Mouse (Mus musculus): ENCODE measurements around the gene Slc24a2.

The Slc24a2 gene

GRCm38 (mm10) chr4:87047131-87047530 lies 183.1 kb downstream of the Slc24a2 start:
- no peak for DNase-seq (ENCODE audit: low read depth in 2 of 2, low spot score in 2 of 2)

- no peak for DNase-seq (ENCODE audit: low read depth in 2 of 2, low spot score in 2 of 2)
These were observed 187.0 kb downstream of the Slc24a2 start for GRCm38 (mm10) chr4:87043296-87043695.

DNA sequence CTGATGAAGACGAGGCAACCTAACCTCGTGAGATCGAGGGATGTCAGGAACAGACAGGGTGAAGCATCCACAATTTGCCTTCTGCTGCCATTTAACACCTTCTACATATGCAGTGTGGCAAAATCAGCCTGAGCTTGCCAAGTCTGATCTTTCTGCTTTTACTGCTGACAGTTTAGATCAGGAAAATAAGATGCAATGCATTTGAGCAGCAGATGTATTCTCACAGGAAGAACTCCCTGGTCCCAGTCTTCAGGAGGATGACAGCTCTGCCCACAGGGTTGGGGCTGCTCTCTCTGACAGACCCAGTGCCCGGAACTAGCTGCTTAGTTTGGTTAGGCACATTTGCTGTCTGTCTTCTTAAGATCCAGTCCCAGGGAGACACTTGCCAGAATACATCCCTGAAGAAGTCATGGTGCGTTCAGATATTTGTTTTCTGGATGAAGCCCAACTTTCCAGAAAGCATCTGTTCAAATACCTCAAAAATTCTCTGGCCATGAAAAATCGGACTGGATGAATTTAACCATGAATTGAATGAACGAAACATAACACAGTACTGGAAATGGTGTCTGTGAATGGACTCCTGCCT lies 188.8 kb downstream of the Slc24a2 start:
- DNase-seq (ENCODE audit: low read depth in 2 of 2, low spot score in 2 of 2), result no peak

DNA sequence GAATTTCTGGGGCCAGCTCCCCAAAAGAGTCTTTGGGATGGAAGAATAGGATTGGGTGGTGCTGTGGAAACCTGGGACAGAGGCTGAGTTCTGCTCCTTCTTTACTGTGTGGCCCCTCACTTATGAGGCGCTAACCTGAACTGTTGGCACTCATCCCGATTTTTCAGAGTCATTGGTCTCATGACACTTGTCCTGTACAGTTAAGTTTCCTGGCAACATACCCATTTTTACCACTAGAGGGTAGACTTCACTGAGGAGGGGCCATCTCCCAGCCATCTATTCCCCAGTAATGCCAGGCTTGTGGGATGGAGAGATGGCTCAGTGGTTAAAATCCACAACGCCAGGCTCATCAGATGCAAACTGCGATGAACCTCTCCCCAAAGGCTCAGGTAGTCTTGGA lies 192.7 kb downstream of the Slc24a2 start:
- DNase-seq (ENCODE audit: low read depth in 2 of 2, low spot score in 2 of 2), result no peak

- DNase-seq (ENCODE audit: low read depth in 2 of 2, low spot score in 2 of 2), result no peak
These were observed 193.8 kb downstream of the Slc24a2 start for GRCm38 (mm10) chr4:87036507-87036906.

GRCm38 (mm10) chr4:87035701-87036100 lies 194.6 kb downstream of the Slc24a2 start:
- no peak for DNase-seq (ENCODE audit: low read depth in 2 of 2, low spot score in 2 of 2)

- DNase-seq (ENCODE audit: low read depth in 2 of 2, low spot score in 2 of 2), result no peak
These were observed 197.6 kb downstream of the Slc24a2 start for GRCm38 (mm10) chr4:87032632-87033031.

GRCm38 (mm10) chr4:87031076-87031475 lies 199.2 kb downstream of the Slc24a2 start:
- no peak for DNase-seq (ENCODE audit: low read depth in 2 of 2, low spot score in 2 of 2)

DNA sequence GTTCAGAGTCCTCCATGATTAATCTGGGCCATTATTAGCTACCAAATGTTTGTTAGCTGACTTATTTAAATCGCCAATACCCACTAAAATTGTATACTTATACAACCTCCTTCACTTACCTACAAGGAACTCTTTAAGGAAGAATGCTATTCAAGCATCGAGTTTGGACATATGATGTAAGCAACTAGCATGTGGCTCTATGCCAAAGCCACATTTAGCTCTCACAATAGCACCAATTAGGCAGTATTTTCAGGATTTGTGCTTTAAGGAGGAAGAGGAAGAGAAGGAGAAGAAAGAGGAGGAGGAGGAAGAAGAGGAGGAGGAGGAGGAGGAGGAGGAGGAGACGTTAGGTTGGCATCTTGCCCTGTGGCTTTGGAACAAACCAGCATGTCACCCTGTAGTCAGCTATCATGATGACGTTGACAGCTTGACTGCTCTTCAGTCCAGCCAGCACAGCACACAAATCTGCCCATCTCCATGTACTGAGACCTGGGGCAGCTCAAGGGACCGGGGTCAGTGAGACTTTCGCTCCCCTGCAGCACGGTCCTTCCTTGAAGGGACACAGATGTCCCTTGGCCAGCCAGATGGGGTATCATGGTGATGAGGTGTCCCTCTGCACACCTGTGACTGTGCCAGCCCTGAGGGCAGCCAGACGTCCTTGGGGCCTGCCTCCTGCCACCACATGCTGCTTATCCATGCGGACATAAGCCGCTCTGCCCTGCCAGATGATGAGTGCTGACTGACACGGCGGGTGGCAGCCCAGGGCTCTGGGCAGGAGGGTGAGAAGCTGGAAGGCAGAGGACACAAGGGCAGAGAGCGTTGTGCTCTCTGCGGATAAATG lies 203.7 kb downstream of the Slc24a2 start:
- DNase-seq (ENCODE audit: low read depth in 2 of 2, low spot score in 2 of 2), result no peak

- no peak for DNase-seq (ENCODE audit: low read depth in 2 of 2, low spot score in 2 of 2)
These were observed 205.7 kb downstream of the Slc24a2 start for GRCm38 (mm10) chr4:87024556-87024955.

- DNase-seq (ENCODE audit: low read depth in 2 of 2, low spot score in 2 of 2), result no peak
These were observed 208.7 kb downstream of the Slc24a2 start for GRCm38 (mm10) chr4:87021542-87021941.

DNA sequence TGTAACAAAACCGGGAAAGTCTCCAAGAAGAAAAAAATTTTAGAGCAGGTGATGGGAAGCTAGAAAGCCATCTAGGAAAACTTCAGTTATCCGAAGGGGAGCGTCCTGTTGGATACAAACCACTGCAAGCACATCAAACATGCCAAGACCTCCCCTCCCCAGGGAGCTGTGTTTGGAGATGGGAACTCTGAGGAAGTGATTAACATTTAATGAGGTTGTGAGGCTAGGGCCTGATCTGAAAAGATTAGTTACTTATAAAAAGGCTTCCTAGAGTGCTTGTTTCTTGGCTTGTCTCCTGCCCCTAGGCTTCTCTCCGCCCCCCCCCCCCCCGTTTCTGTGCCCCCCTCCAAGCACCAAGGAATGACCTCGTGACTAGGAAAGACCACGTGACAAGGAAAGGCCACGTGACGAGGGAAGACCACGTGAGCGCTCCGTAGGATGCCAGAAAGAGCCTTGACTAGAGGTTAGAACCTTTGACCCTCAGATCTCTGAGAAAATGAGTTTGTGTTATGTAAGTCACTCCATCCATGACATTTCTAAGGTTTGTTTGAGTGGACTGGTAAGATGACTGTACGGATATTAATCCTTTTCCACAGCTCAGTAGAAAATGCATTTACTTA lies 210.7 kb downstream of the Slc24a2 start:
- DNase-seq (ENCODE audit: low read depth in 2 of 2, low spot score in 2 of 2), result no peak

DNA sequence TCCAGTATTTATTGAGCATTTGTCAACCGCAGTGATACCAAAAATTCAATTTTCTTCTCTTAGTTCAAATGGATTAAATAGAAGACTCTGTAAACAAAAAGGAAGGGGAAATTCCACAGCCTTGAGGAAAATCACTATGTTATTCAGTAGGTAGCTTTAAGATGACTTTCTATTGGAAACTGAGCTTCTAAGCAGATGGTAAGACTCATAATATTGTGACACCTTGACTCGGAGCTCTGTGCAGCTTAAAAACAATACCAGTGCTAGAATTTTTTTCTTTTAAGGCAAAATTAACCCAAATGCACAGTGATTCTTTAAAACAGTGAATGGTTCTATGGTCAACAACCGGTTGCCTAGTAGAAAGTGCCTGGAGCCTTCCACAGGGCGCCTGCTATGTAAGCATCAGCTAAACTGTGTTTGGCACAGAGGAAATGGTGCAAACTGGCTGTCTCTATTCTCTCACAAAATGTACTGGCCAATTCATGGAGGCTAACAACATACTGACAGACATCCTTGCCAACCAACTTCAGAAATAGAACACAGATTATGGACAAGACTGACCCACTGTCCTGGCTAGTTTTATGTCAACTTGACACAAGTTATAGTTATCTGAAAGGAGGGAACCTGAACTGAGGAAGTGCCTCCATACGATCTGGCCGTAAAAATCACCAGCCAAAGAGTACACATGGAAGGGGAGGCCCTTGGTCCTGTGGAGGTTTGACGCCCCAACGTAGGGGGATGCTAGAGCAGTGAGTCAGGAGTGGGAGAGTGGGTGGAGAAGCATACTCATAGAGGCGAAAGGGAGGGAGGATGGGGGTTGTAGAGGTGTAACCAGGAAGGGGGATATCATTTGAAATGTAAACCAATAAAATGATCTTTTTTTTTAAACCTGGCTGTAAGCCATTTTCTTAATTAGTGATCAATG lies 211.9 kb downstream of the Slc24a2 start:
- no peak for DNase-seq (ENCODE audit: low read depth in 2 of 2, low spot score in 2 of 2)

DNA sequence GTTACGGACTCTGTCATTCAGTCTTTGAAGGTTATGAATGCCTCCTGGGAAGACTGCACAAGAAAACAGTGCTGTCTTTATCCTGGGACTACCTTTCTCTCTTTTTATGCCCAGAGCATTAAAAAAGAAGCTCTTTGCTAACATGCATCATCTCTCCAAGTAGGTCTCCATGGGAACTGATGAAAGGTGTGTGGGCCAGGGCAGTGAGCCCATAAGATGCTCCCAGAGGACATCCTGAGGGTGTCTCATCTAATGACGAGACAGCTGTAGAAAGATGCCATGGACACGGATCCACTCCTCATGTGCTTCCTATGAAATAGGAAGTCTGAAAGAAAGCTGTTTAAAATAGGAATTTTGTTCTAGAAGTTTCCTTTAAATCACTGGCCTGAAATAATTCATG lies 212.8 kb downstream of the Slc24a2 start:
- no peak for DNase-seq (ENCODE audit: low read depth in 2 of 2, low spot score in 2 of 2)

DNA sequence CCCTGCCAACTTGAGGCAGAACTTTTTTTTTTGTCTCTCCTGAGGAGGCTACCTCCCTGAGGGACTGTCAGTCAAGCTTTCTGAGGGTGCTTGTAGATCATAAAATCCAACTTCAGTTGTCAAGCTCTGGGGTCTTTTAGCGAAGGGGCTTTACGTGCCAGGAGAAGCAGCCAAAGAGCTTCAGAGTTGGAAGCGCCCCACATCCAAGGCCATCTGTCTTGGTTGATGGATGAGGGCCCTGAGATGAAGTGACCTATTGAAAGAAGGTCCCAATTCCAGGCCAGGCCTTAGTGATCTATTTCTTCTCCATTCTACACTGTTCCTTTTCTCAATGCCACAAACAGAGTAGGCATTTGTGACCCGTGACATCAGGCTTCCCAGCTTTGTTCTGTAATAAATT lies 214.5 kb downstream of the Slc24a2 start:
- DNase-seq (ENCODE audit: low read depth in 2 of 2, low spot score in 2 of 2), result no peak

GRCm38 (mm10) chr4:87013721-87014620 lies 216.3 kb downstream of the Slc24a2 start:
- DNase-seq (ENCODE audit: low read depth in 2 of 2, low spot score in 2 of 2), result no peak

- DNase-seq (ENCODE audit: low read depth in 2 of 2, low spot score in 2 of 2), result no peak
These were observed 237.8 kb downstream of the Slc24a2 start for GRCm38 (mm10) chr4:86992470-86992869.

DNA sequence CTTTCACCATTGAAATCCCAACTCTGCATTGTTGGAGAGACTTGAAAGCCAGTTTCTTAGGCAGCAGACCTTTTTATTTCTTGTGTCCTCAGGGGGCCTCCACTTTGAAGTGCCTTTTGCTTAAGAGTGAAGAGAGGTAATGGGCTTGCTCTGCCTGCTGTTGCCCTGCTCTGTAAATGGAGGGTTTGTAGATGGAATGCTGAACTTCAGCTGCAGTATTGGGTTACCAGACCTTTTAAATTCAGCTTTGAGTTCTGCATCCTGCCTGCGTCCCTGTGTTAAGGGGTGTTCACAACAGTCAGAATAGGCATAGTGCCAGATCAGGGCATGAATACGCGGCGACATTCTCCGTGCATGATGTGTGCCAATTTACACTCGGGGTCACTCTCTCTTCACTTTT lies 241.0 kb downstream of the Slc24a2 start:
- DNase-seq (ENCODE audit: low read depth in 2 of 2, low spot score in 2 of 2), result no peak

DNA sequence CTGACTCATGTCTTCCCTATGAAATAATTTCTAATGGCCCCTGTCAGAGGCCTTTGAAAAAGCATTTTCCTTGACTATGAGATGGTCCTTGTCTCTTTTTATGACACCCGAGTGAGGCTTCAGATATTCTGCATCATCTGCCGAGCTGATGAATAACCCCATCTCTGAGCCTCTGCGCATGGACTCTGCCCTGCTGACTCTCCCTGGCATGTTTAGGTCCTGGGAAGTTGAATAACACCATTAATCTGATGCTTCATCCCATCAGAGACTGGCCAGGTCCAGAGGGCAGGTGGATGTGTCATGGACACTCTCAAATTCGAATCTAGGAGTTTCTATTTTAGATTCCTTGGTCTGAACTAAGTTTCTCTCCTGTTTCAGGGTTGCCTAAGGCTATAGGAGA lies 242.4 kb downstream of the Slc24a2 start:
- DNase-seq (ENCODE audit: low read depth in 2 of 2, low spot score in 2 of 2), result no peak

DNA sequence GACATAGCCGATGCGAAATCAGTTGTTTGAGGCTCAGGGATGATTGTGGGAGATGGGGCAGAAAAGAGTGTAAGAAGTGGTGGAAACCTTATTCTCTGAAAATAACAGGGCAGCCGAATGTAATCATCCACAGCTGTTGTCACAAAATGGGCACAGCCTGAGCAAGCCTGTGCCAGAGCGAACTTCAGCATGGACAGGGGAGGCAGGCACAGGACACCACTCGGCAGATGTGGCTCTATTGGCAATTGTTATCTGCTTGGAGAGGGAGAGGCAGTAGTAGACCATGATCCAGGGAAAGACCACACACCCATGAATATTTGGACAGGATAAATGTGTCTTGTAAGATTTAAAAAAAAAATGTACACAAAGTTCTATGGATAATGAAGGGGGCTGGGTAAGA lies 253.0 kb downstream of the Slc24a2 start:
- no peak for DNase-seq (ENCODE audit: low read depth in 2 of 2, low spot score in 2 of 2)

All from CD8-positive naive resting alpha-beta T cell, adult 2 months (primary cell).